Mouse (Mus musculus) megakaryocyte-erythroid progenitor cell, adult 5 weeks (primary cell): ENCODE data around the gene Pom121. TPM values are rescaled to one million over a fixed set of nuclear protein-coding genes. Genes with fewer than 3 reads are reported as not detected.

Source experiments
- polyA plus RNA-seq: library from polyadenylated mRNA; stranded (reverse); fragments of >175 nt; gene quantifications from 2 replicates; pipeline ENCODE4 v1.2.3, GENCODE M21; 2012

Pom121 gene
- polyA plus RNA-seq, result 122 and 143 TPM in 2 replicates

DNA sequence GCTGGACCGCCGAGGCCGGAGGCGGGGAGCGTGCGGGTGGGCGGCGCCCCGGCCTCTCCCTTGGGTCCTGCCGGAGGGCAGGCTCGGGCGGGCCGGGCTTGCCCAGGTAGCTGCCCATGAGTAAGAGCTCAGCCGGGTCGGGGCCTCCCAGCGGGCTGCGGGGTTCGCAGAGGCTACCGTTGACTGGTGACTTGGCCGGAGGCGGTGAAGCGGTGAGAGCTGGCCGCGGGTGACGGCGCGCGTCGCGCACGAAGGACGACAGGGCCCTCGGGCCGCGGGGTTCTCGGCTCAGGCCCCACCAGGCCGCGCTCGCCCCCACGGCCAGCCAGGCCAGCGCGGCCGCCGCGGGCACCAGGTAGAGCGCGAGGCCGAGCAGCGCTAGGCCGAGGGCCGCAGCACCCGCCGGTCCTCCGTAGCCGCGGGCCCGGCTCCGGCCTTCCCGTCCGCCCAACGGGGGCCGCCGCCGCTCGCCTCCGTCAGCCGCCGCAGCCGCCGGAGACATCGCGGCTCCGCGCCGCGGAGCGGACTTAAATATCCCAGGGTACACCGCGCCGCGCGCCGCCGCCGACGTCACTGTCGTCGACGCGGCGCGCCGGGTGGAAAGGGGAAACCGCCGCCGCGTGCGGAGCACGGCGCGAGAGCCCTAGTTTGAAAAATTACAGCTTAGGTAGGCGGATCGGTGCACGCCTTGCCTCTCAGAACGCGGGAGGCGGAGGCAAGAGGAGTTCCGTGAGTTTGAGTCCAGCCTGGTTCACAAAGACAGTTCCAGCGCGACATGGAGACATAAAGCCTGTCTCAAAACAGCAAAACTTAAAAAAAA lies at the start of gene Pom121:
Gene Pom121 (minus strand): TSS at position 543 of the 820 bp plus-strand sequence.

DNA sequence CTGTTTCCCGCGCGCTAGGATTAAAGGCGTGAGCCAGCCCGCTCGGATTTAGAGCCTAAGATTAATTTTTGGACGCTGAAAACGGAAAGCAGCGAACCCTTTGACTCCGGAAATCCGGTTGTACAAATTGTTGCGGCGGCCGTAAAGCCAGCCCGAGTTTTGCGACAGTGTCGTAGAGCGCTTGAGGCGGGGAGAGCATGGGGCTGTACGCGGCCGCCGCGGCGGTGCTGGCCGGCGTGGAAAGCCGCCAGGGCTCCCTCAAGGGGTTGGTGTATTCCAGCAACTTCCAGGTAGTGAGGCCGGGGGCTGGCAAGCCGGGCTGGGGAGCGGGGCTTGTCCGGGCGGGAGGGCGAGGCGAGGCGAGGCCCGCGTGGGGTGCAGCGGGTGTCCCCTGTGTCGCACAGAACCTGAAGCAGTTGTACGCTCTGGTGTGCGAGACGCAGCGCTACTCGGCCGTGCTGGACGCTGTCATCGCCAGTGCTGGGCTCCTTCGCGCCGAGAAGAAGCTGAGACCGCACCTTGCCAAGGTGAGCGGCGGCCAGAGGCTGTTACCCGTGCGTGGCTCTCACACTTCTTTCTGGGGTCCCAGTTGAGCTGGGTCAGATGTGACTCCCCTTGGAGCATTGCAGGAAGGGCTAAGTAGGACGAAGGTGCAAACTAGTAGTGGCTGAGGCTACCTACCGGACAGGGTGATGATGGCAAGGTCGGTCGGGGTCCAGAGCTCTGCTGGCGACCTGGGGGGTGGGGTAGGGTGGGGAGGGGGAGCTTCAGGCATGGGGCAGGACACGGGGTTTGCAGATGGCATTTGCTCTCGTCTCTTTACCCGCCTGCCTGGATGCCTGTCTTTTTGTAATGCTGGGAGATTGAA lies 24.3 kb downstream of the Pom121 start, which contains the start of gene Nsun5:
Gene Nsun5 (plus strand): TSS at position 167 of the 868 bp plus-strand sequence.

DNA sequence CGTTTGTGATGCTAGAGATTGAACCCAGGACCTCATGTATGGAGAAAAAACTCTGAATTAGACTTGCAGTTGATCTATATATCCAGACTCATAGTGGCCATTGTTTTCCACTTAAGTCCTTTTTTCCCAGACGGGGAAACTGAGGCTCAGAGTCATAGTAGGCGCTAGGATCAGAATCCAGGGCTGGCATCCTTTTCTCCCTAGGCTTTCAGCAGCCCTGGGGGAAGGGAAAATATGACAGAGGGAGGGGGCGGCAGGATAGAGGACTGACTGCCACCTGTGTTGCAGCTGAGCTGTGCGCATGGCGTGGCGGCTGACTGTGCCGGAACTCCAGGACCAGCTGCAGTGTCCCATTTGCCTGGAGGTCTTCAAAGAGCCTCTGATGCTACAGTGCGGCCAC lies 41.4 kb downstream of the Pom121 start, which contains the start of gene Trim50:
Gene Trim50 (plus strand): TSS at position 301 of the 400 bp plus-strand sequence.

DNA sequence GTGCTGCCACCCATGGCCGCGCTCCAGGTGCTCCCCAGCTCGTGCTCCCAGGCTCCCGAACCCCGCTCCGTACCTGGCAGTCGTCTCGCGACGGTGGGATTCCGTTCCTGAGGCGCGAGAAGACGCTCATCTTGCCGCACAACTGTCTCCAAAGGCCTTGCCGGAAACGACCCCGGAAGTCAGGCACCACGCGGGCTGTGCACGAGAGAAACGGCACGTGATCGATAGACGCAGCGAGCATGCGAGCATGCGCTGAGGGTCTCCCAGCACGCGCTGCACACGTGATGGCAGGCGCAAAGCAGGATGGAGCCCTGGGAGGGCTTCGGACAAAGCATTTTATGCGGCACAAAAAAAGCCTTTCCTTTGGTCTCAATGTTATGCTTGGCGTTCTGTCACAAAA lies 44.5 kb downstream of the Pom121 start, which contains the start of gene Fkbp6:
Gene Fkbp6 (minus strand): TSS at position 183 of the 400 bp plus-strand sequence.

Other genes starting within 250 kb of the Pom121 start
- gene Tbl2, start 244.9 kb downstream of the Pom121 start, polyA plus RNA-seq, result 21.8 and 22.0 TPM in 2 replicates
- gene Bcl7b, start 226.3 kb downstream of the Pom121 start, polyA plus RNA-seq, result 48.8 and 61.4 TPM in 2 replicates
- gene Baz1b, start 207.3 kb downstream of the Pom121 start, polyA plus RNA-seq, result 31.5 and 36.2 TPM in 2 replicates
- gene Fzd9, start 143.3 kb downstream of the Pom121 start, polyA plus RNA-seq, result 3.0 and 4.9 TPM in 2 replicates
- 0.06 TPM in 1 of 2 replicates, not detected in the other for gene Fkbp6, start 44.5 kb downstream of the Pom121 start, polyA plus RNA-seq
- gene Trim50, start 41.3 kb downstream of the Pom121 start, polyA plus RNA-seq, result not detected in 2 replicates
- 17.5 and 18.8 TPM in 2 replicates for gene Nsun5, start 24.6 kb downstream of the Pom121 start, polyA plus RNA-seq
- 2.2 and 3.1 TPM in 2 replicates for gene Hip1, start 150.6 kb upstream of the Pom121 start, polyA plus RNA-seq
- not detected in 2 replicates for gene Ccl26, start 169.0 kb upstream of the Pom121 start, polyA plus RNA-seq
- 0.23 TPM in 1 of 2 replicates, not detected in the other for gene Ccl24, start 178.5 kb upstream of the Pom121 start, polyA plus RNA-seq
- 20.0 and 25.5 TPM in 2 replicates for gene Rhbdd2, start 238.1 kb upstream of the Pom121 start, polyA plus RNA-seq